Mouse (Mus musculus) neural tube, embryonic 13.5 days (tissue): ENCODE data around the gene Zfp169. TPM values are rescaled to one million over a fixed set of nuclear protein-coding genes. Genes with fewer than 3 reads are reported as not detected.

Experiments
- ATAC-seq: fragments of 200-750 bp; cut with Nextera tagmentation; 2 replicates; pipeline ENCODE4 v1.8.0; 2017; ENCODE audit warnings: low read depth, mild to moderate bottlenecking, moderate TSS enrichment, moderate library complexity
- H3K27ac ChIP-seq: fragments of 300-500 bp; sonication (generic); replicated peaks from 2 replicates; pipeline ENCODE4 v1.5.1; 2015; ENCODE audit warnings: moderate library complexity, mild to moderate bottlenecking, inconsistent platforms
- H3K27me3 ChIP-seq: fragments of 300-500 bp; sonication (generic); 2 replicates; pipeline ENCODE4 v1.6.1; 2015; ENCODE audit warnings: mild to moderate bottlenecking, inconsistent platforms
- H3K36me3 ChIP-seq: fragments of 300-500 bp; sonication (generic); 2 replicates; pipeline ENCODE4 v1.6.1; 2015; ENCODE audit warnings: mild to moderate bottlenecking, inconsistent platforms
- H3K4me1 ChIP-seq: fragments of 300-500 bp; sonication (generic); replicated peaks from 2 replicates; pipeline ENCODE4 v1.6.1; 2015; ENCODE audit warnings: inconsistent platforms
- H3K4me2 ChIP-seq: fragments of 300-500 bp; sonication (generic); 2 replicates; pipeline ENCODE4 v1.6.1; 2015; ENCODE audit warnings: inconsistent platforms, mild to moderate bottlenecking, moderate library complexity
- H3K4me3 ChIP-seq: fragments of 300-500 bp; sonication (generic); 2 replicates; pipeline ENCODE4 v1.5.1; 2015; ENCODE audit warnings: mild to moderate bottlenecking, inconsistent platforms
- H3K9ac ChIP-seq: fragments of 300-500 bp; sonication (generic); 2 replicates; pipeline ENCODE4 v1.6.1; 2015; ENCODE audit warnings: moderate library complexity, mild to moderate bottlenecking, inconsistent platforms
- H3K9me3 ChIP-seq: fragments of 300-500 bp; sonication (generic); 2 replicates; pipeline ENCODE4 v1.6.1; 2016; ENCODE audit warnings: inconsistent platforms
- WGBS: fragments of 180-500 bp; shearing (Covaris S2); methylation state at CpG from one replicate; pipeline ENCODE4 v1.1.7; 2015; 5-methylcytosine and 5-hydroxymethylcytosine counted together
- microRNA counts: library from miRNA; unstranded; fragments of <30 nt; microRNA quantifications from one replicate; lab custom pipeline; 2016
- microRNA-seq: library from miRNA; unstranded; fragments of <30 nt; microRNA quantifications from one replicate; pipeline ENCODE4, GENCODE M21; 2016
- polyA plus RNA-seq: library from polyadenylated mRNA; unstranded; fragments of >200 nt; fragmentation: Nextera tagmentation; extraction: Ambion mirVana; gene quantifications from 2 replicates; pipeline ENCODE4 v1.2.1, GENCODE M21; 2015

The Zfp169 gene
- polyA plus RNA-seq, 1 experiment from 2014 or later = 4.8 TPM

DNA sequence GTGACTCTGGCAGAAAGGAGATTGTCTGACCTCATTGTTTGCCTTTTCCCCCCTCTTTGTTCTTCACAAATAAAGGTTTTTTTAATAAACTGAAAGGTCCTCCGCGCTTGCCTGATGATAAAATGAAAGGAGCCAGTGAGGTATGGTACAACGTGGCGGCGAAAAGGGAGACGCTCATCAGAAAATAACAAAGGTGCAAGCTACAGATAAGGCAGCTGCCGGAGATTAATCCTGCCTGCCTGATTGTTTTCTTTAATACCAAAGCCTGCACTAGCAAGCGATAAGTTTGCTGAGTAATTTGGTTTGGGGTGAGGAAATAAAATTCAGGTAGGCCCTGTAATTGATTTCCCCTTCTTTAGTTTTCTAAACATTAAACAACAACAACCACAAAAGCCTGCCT lies 69.3 kb downstream of the Zfp169 start:
- H3K9ac ChIP-seq = no peak overlapping the region
- no peaks in the 10 kb centered on the region for H3K9me3 ChIP-seq
- H3K27ac ChIP-seq = no peak overlapping the region; the same call in 1 of the 2 replicates
- no peak overlapping the region for H3K4me3 ChIP-seq
- H3K27me3 ChIP-seq = no peaks in the 10 kb centered on the region
- no peaks in the 10 kb centered on the region for H3K4me1 ChIP-seq
- H3K4me2 ChIP-seq = no peak overlapping the region
- H3K36me3 ChIP-seq = no peaks in the 10 kb centered on the region
- no peak for ATAC-seq
- WGBS = 47% methylated on average over 8 of the region's 8 CpGs

DNA sequence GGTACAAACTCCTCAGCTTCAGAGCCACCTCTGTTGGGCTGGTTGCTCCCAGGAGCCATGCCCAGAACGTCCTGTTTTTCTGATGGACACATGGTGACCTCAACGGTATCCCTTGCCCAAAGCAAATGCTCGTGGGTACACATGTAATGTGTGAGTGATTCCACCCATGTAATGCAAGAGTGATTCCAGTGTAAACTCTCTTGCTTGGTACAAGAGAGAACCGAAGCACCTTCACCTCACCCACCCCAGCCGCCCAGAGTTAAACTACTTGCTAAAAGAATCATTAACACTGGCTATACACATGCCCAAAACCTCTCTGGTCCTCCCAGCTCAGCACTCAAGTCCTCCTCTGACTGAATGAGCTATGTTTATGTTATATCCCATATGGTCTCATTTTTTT lies 74.9 kb downstream of the Zfp169 start:
- Histone ChIP-seq H3K4me2 (no peak overlapping the region), H3K4me1 (no peaks in the 10 kb centered on the region), H3K4me3 (no peak overlapping the region), H3K9me3 (no peaks in the 10 kb centered on the region), H3K27me3 (no peaks in the 10 kb centered on the region), H3K36me3 (no peaks in the 10 kb centered on the region), H3K9ac (no peak overlapping the region), H3K27ac (no peak overlapping the region)
- no peak for ATAC-seq
- WGBS = 81% methylated on average over 5 of the region's 5 CpGs

MicroRNAs encoded within 50 kb of the gene (microRNA counts, 519-probe panel; counts per million panel counts)
- microRNA mmu-let-7a (lab: Ali Mortazavi, UCI) (5,908 counts per million, percentile 96 among the panel's probes with 10 or more counts), microRNA mmu-let-7d (lab: Ali Mortazavi, UCI) (5,398 counts per million, percentile 91 among the panel's probes with 10 or more counts), microRNA mmu-let-7f (lab: Ali Mortazavi, UCI) (5,063 counts per million, percentile 87 among the panel's probes with 10 or more counts)

Small RNAs within 50 kb of the gene (microRNA-seq; reads per million reads assigned to microRNA genes)
- gene Gm24111 = not detected
- 108 reads per million, percentile 56 among the genes with 10 or more reads in this experiment for gene Mirlet7a-1
- gene Mirlet7d = 3,170 reads per million, percentile 89 among the genes with 10 or more reads in this experiment
- gene Mirlet7f-1 = not detected

Other genes starting within 250 kb of the Zfp169 start
- 4.0 and 4.8 TPM in 2 replicates for gene A830005F24Rik, start 119 bp upstream of the Zfp169 start, polyA plus RNA-seq
- 16.2 and 20.6 TPM in 2 replicates for gene Ptpdc1, start 112.2 kb upstream of the Zfp169 start, polyA plus RNA-seq
- 0.18 TPM in 1 of 2 replicates, not detected in the other for gene Barx1, start 149.5 kb upstream of the Zfp169 start, polyA plus RNA-seq